Mouse (Mus musculus) erythroid progenitor cell, adult 5-6 weeks (primary cell): ENCODE measurements around the gene Tnni1. TPM values are rescaled to one million over a fixed set of nuclear protein-coding genes. Genes with fewer than 3 reads are reported as not detected.
A peak's percentile ranks its signal among the peaks of the same experiment; 100 is the strongest.

Source experiments
- ATAC-seq: replicated peaks from 2 replicates; pipeline ENCODE4 v1.8.0; 2016; ENCODE audit warnings: moderate number of reproducible peaks, mild to moderate bottlenecking, moderate TSS enrichment, inconsistent platforms; ENCODE audit not compliant: poor library complexity, low FRiP score, severe bottlenecking
- total RNA-seq, 2 experiments: library from RNA; stranded (forward) in 1 of 2; stranded (reverse) in 1 of 2; fragments of 150-400 nt in 1 of 2; fragments of 186-747, 209-891 nt in 1 of 2; gene quantifications; 2 replicates each; pipeline versions ENCODE4 v1.2.3 to v1.2.4; 2015 to 2017; ENCODE audit warnings: low replicate concordance in 2 of 2

Tnni1 gene
- total RNA-seq, 2 experiments from 2014 or later: not detected

- no peak for ATAC-seq
Measured at GRCm38 (mm10) chr1:135766592-135767306, 12.5 kb upstream of the Tnni1 start.

- ATAC-seq: no peak
Measured at GRCm38 (mm10) chr1:135767324-135767890, 11.8 kb upstream of the Tnni1 start.

- no peak for ATAC-seq
Measured at GRCm38 (mm10) chr1:135768400-135768799, 10.8 kb upstream of the Tnni1 start.

GRCm38 (mm10) chr1:135770237-135770636 is 9.0 kb upstream of the Tnni1 start:
- no peak for ATAC-seq

- no peak for ATAC-seq
Measured at GRCm38 (mm10) chr1:135770896-135771572, 8.2 kb upstream of the Tnni1 start.

- no peak for ATAC-seq
Measured at GRCm38 (mm10) chr1:135771573-135771970, 7.7 kb upstream of the Tnni1 start.

- no peak for ATAC-seq
Measured at GRCm38 (mm10) chr1:135776596-135776995, 2.6 kb upstream of the Tnni1 start.

GRCm38 (mm10) chr1:135777046-135777445 is 2.2 kb upstream of the Tnni1 start:
- ATAC-seq: no peak

- ATAC-seq: no peak
Measured at GRCm38 (mm10) chr1:135780649-135781048, 1.4 kb downstream of the Tnni1 start.

- 0 out of 2 replicates have a peak, but pooled peaks have one; percentile 56 for ATAC-seq
Measured at GRCm38 (mm10) chr1:135781220-135781619, 2.0 kb downstream of the Tnni1 start.

GRCm38 (mm10) chr1:135782816-135783215 is 3.6 kb downstream of the Tnni1 start:
- ATAC-seq: no peak

- peak; percentile 60 for ATAC-seq
Measured at GRCm38 (mm10) chr1:135787799-135788198, 8.6 kb downstream of the Tnni1 start.

- ATAC-seq: 0 out of 2 replicates have a peak, but pooled peaks have one; percentile 39
Measured at GRCm38 (mm10) chr1:135788708-135789107, 9.5 kb downstream of the Tnni1 start.

GRCm38 (mm10) chr1:135789815-135790214 is 10.6 kb downstream of the Tnni1 start:
- peak; percentile 62; the same call in 1 of the 2 replicates for ATAC-seq

GRCm38 (mm10) chr1:135792143-135792939 is 13.1 kb downstream of the Tnni1 start:
- no peak for ATAC-seq

- no peak for ATAC-seq
Measured at GRCm38 (mm10) chr1:135793370-135794215, 14.4 kb downstream of the Tnni1 start.

- no peak for ATAC-seq
Measured at GRCm38 (mm10) chr1:135794216-135795134, 15.2 kb downstream of the Tnni1 start.

- ATAC-seq: no peak
Measured at GRCm38 (mm10) chr1:135798492-135798891, 19.3 kb downstream of the Tnni1 start.
